Mouse (Mus musculus) C2C12 (cell line): ENCODE measurements around the gene Ilf2.

ENCODE experiments used
- CEBPB ChIP-seq: IDR thresholded peaks from one replicate; pipeline ENCODE4 v1.6.1; 2011; ENCODE audit warnings: low read depth, mild to moderate bottlenecking, control low read depth, moderate library complexity
- CTCF ChIP-seq: IDR thresholded peaks from one replicate; pipeline ENCODE4 v1.5.1; 2011; ENCODE audit not compliant: control insufficient read depth, insufficient read depth, insufficient read length
- FOSL1 ChIP-seq: IDR thresholded peaks from one replicate; pipeline ENCODE4 v1.8.0; 2011; ENCODE audit warnings: mild to moderate bottlenecking, low read length; ENCODE audit not compliant: poor library complexity, insufficient read depth, severe bottlenecking
- MAX ChIP-seq: IDR thresholded peaks from one replicate; pipeline ENCODE4 v1.6.1; 2011; ENCODE audit warnings: mild to moderate bottlenecking, control low read depth
- MYOD1 ChIP-seq: IDR thresholded peaks from one replicate; pipeline ENCODE4 v1.6.1; 2011; ENCODE audit warnings: low read depth; ENCODE audit not compliant: control insufficient read depth, insufficient read length
- USF1 ChIP-seq: IDR thresholded peaks from one replicate; pipeline ENCODE4 v1.6.1; 2011; ENCODE audit warnings: low read depth, mild to moderate bottlenecking, control low read depth, moderate library complexity

DNA sequence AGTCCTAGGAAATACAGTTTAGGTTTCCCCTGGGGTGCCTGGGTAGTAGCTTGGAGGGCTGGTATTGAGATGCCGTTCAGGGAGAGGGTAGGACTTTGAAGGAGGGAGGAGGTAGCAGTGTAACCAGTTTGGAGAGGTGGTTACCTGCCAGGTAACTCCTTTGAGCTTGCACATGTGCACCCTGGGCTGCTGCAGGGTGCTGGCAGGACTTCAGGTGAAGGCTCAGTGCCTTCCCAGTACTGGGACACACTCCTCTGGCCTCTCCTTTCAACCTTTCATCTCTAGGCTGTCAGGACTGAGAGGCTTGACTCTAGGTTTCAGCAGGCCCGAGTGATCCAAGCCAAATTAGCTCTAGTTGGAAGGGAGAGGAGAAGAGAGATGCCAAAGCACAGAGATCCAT, 50.1 kb downstream of the Ilf2 start:
- no peak for TF ChIP-seq CTCF
- TF ChIP-seq CEBPB: no peak
- TF ChIP-seq MAX: no peak
- TF ChIP-seq MYOD1: no peak
- TF ChIP-seq USF1: no peak
- TF ChIP-seq FOSL1: no peak
